Mouse (Mus musculus) stomach, postnatal 0 days (tissue): ENCODE measurements around the gene Adamtsl1. TPM values are rescaled to one million over a fixed set of nuclear protein-coding genes. Genes with fewer than 3 reads are reported as not detected.

ENCODE experiments used
- ATAC-seq: fragments of 200-750 bp; cut with Nextera tagmentation; 2 replicates; pipeline ENCODE4 v1.8.0; 2017; ENCODE audit not compliant: low FRiP score, low TSS enrichment
- DNase-seq: peaks from one replicate; pipeline ENCODE4 v3.0.0-alpha.2; 2016; ENCODE audit warnings: low spot score
- H3K27ac ChIP-seq: fragments of 300-500 bp; sonication (generic); replicated peaks from 2 replicates; pipeline ENCODE4 v1.5.1; 2014; ENCODE audit warnings: mild to moderate bottlenecking, control low read depth
- H3K27me3 ChIP-seq: fragments of 300-500 bp; sonication (generic); 2 replicates; pipeline ENCODE4 v1.6.1; 2014; ENCODE audit warnings: low read length; ENCODE audit not compliant: control insufficient read depth, insufficient read depth
- H3K36me3 ChIP-seq: fragments of 300-500 bp; sonication (generic); 2 replicates; pipeline ENCODE4 v1.6.1; 2014; ENCODE audit warnings: low read length, mixed read lengths; ENCODE audit not compliant: control insufficient read depth, insufficient read depth
- H3K4me1 ChIP-seq: fragments of 300-500 bp; sonication (generic); replicated peaks from 2 replicates; pipeline ENCODE4 v1.6.1; 2014; ENCODE audit warnings: antibody characterized with exemption; ENCODE audit not compliant: control insufficient read depth, insufficient read depth
- H3K4me2 ChIP-seq: fragments of 300-500 bp; sonication (generic); replicated peaks from 2 replicates; pipeline ENCODE4 v1.6.1; 2014; ENCODE audit warnings: low read depth, mild to moderate bottlenecking, control low read depth, moderate library complexity
- H3K4me3 ChIP-seq: fragments of 300-500 bp; sonication (generic); 2 replicates; pipeline ENCODE4 v1.5.1; 2014; ENCODE audit warnings: low read depth, low read length, control low read depth
- H3K9ac ChIP-seq: fragments of 300-500 bp; sonication (generic); 2 replicates; pipeline ENCODE4 v1.6.1; 2014; ENCODE audit warnings: mild to moderate bottlenecking, low read length, control low read depth, mixed read lengths
- H3K9me3 ChIP-seq: fragments of 300-500 bp; sonication (generic); 2 replicates; pipeline ENCODE4 v1.6.1; 2016; ENCODE audit warnings: low read length; ENCODE audit not compliant: control insufficient read depth
- CTCF ChIP-seq: IDR thresholded peaks from 2 replicates; pipeline ENCODE4 v1.5.1; 2016; ENCODE audit warnings: antibody characterized with exemption, low read depth, mild to moderate bottlenecking, moderate library complexity
- EP300 ChIP-seq: optimal IDR thresholded peaks from 2 replicates; pipeline ENCODE3; 2016; ENCODE audit warnings: antibody characterized with exemption
- WGBS: fragments of 180-500 bp; shearing (Covaris S2); extraction: QIAGEN DNeasy Blood & Tissue Kit; methylation state at CpG from one replicate; pipeline ENCODE4 v1.1.7; 2014; 5-methylcytosine and 5-hydroxymethylcytosine counted together
- polyA plus RNA-seq: library from polyadenylated mRNA; unstranded; fragments of >200 nt; fragmentation: Nextera tagmentation; extraction: Ambion mirVana; gene quantifications from 2 replicates; pipeline ENCODE4 v1.2.1, GENCODE M21; 2015

The Adamtsl1 gene
- polyA plus RNA-seq, 1 experiment from 2014 or later, result 7.3 TPM

DNA sequence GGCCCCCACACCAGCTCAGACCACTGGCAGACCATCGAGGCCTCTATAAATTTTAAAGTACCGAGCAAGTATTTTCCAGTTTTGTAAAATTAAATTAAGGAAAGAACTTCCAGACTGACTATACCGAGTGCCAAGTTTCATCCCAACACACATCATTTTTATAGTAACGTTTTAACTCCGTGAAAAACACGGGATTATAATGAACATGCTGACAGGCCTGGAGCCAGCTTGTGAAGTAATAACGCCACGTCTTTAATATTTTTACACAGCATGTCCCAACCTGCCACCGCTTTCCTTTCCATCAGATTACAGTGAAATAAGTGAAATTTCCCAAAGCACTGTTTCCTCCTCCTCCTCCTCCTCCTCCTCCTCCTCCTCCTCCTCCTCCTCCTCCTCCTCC is 894.4 kb downstream of the Adamtsl1 start:
- 49% methylated on average over 9 of the region's 9 CpGs for WGBS
- TF ChIP-seq CTCF (no peak), EP300 (no peak)

GRCm38 (mm10) chr4:86410946-86411345 is 897.0 kb downstream of the Adamtsl1 start:
- H3K9me3 ChIP-seq, result no peaks in the 10 kb centered on the region
- H3K27ac ChIP-seq, result no peak overlapping the region
- H3K27me3 ChIP-seq, result no peaks in the 10 kb centered on the region
- no peak for TF ChIP-seq EP300
- no peak for TF ChIP-seq CTCF
- no peaks in the 10 kb centered on the region for H3K4me1 ChIP-seq
- ATAC-seq, result no peak
- DNase-seq, result no peak
- 91% methylated on average over 3 of the region's 3 CpGs for WGBS
- H3K9ac ChIP-seq, result no peak overlapping the region
- H3K4me3 ChIP-seq, result no peak overlapping the region
- no peaks in the 10 kb centered on the region for H3K36me3 ChIP-seq
- no peak overlapping the region for H3K4me2 ChIP-seq

More for the DNA sequence above, 894.4 kb downstream of the Adamtsl1 start:
- Histone ChIP-seq H3K9me3 (no peaks in the 10 kb centered on the region), H3K4me2 (no peak overlapping the region), H3K4me3 (no peak overlapping the region), H3K4me1 (no peaks in the 10 kb centered on the region), H3K36me3 (no peaks in the 10 kb centered on the region), H3K9ac (no peak overlapping the region), H3K27me3 (no peaks in the 10 kb centered on the region), H3K27ac (no peak overlapping the region)
- ATAC-seq, result no peak
- no peak for DNase-seq

- no peak for DNase-seq
- no peak overlapping the region for H3K9ac ChIP-seq
- no peaks in the 10 kb centered on the region for H3K9me3 ChIP-seq
- H3K27me3 ChIP-seq, result no peaks in the 10 kb centered on the region
- H3K4me1 ChIP-seq, result 0 out of 2 replicates have a peak, but pooled peaks cover 2% of the 10 kb centered on the region
- H3K4me3 ChIP-seq, result no peak overlapping the region
- 57% methylated on average over 3 of the region's 3 CpGs for WGBS
- no peak for ATAC-seq
- no peak overlapping the region for H3K4me2 ChIP-seq
- no peak overlapping the region for H3K27ac ChIP-seq
- H3K36me3 ChIP-seq, result no peaks in the 10 kb centered on the region
- TF ChIP-seq EP300 (no peak), CTCF (no peak)
Observed at GRCm38 (mm10) chr4:86413388-86413787, 899.4 kb downstream of the Adamtsl1 start.

DNA sequence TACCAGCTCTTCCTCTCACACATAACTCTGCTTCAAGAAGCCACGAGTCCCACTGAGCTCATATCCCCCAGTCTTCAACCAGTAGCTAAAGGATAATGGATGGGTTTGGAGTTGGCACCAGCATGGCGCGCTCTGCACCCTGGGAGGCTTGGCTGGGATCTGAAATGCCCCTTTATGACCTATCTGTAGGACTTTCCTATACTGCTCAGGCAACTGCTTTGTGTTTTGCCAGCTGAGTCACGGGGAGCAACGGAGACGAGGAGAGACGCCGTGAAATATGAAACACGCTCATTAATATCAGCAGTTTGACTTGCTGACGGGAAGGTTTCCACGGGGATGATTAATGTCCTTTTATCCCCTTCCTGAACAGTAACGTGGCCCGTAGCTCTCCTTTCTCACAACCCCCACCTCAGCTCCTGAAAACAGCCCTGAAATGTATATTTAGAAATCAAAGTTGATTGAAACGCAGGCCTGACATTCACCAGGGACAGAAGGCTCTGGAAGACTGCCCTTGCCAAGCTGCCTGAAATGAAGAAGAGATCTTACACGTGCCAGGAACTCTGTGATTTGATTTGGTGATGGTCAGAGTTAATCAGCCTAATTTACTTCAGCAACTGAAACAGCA is 902.5 kb downstream of the Adamtsl1 start:
- peak; percentile 49; the same call in 1 of the 2 replicates for ATAC-seq
- H3K9me3 ChIP-seq, result no peaks in the 10 kb centered on the region
- 0 out of 2 replicates have a peak overlapping the region, but pooled peaks have one; percentile 8 for H3K9ac ChIP-seq
- H3K4me2 ChIP-seq, result no peak overlapping the region
- no peaks in the 10 kb centered on the region for H3K36me3 ChIP-seq
- H3K4me3 ChIP-seq, result no peak overlapping the region
- TF ChIP-seq CTCF, result no peak
- no peak for TF ChIP-seq EP300
- no peak for DNase-seq
- no peak overlapping the region for H3K27ac ChIP-seq
- 0 out of 2 replicates have a peak, but pooled peaks cover 2% of the 10 kb centered on the region for H3K4me1 ChIP-seq
- 38% methylated on average over 15 of the region's 15 CpGs for WGBS
- H3K27me3 ChIP-seq, result no peaks in the 10 kb centered on the region

GRCm38 (mm10) chr4:86422586-86422985 is 908.6 kb downstream of the Adamtsl1 start:
- H3K27ac ChIP-seq, result no peak overlapping the region
- H3K4me3 ChIP-seq, result no peak overlapping the region
- ATAC-seq (no peak), DNase-seq (no peak)
- no peaks in the 10 kb centered on the region for H3K9me3 ChIP-seq
- H3K4me1 ChIP-seq, result no peaks in the 10 kb centered on the region
- 50% methylated on average over 6 of the region's 6 CpGs for WGBS
- no peak overlapping the region for H3K4me2 ChIP-seq
- H3K27me3 ChIP-seq, result no peaks in the 10 kb centered on the region
- TF ChIP-seq CTCF (no peak), EP300 (no peak)
- H3K36me3 ChIP-seq, result no peaks in the 10 kb centered on the region
- H3K9ac ChIP-seq, result no peak overlapping the region

DNA sequence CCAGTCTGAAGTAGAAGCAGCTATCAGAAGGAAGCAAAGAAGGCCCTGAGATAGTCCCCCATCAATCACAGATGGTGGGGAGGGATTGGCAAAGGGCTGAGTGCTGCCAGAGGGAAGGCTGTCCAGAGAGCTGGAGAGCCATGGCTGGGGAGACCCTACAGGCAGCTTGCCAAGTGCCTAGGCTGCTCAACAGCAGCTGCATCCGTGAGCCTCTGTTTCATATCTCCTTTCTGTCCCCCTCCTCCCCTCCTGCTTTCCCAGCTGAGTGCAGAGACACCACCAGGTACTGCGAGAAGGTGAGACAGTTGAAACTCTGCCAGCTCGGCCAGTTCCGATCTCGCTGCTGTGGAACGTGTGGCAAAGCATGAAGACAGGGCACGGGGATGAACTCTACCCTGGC is 911.6 kb downstream of the Adamtsl1 start:
- ATAC-seq (no peak), DNase-seq (no peak)
- whole genome bisulfite sequencing, result 69% methylated on average over 7 of the region's 7 CpGs
- no peak overlapping the region for H3K4me3 ChIP-seq
- no peak overlapping the region for H3K27ac ChIP-seq
- H3K4me1 ChIP-seq, result no peaks in the 10 kb centered on the region
- H3K9me3 ChIP-seq, result no peaks in the 10 kb centered on the region
- TF ChIP-seq EP300 (no peak), CTCF (no peak)
- no peak overlapping the region for H3K9ac ChIP-seq
- H3K36me3 ChIP-seq, result no peaks in the 10 kb centered on the region
- no peaks in the 10 kb centered on the region for H3K27me3 ChIP-seq
- no peak overlapping the region for H3K4me2 ChIP-seq
